Mouse (Mus musculus) megakaryocyte, embryonic 14.5 days (primary cell): ENCODE results near the gene Ces5a. TPM values are rescaled to one million over a fixed set of nuclear protein-coding genes. Genes with fewer than 3 reads are reported as not detected.

Source experiments
- H3K27me3 ChIP-seq: replicated peaks from 2 replicates; pipeline ENCODE3; 2012; ENCODE audit warnings: inconsistent platforms
- H3K36me3 ChIP-seq: replicated peaks from 2 replicates; pipeline ENCODE3; 2012; ENCODE audit warnings: low read length, inconsistent platforms, mixed read lengths
- H3K4me1 ChIP-seq: 2 replicates; pipeline ENCODE4 v1.6.1; 2012; ENCODE audit warnings: inconsistent platforms
- H3K4me3 ChIP-seq: replicated peaks from 2 replicates; pipeline ENCODE3; 2012; ENCODE audit warnings: moderate library complexity, mild to moderate bottlenecking, inconsistent platforms
- H3K9me3 ChIP-seq: 2 replicates; pipeline ENCODE4 v1.6.1; 2012; ENCODE audit warnings: inconsistent platforms
- FLI1 ChIP-seq: IDR thresholded peaks from 2 replicates; pipeline ENCODE4 v1.6.1; 2012; ENCODE audit warnings: low read length, inconsistent platforms, mixed read lengths
- GATA1 ChIP-seq: IDR thresholded peaks from 3 replicates; pipeline ENCODE4 v1.6.1; 2012; ENCODE audit warnings: mixed read lengths, low read length, inconsistent platforms, borderline replicate concordance
- polyA plus RNA-seq: library from polyadenylated mRNA; stranded (reverse); fragments of >175 nt; gene quantifications from 2 replicates; pipeline ENCODE4 v1.2.3, GENCODE M21; 2012; ENCODE audit warnings: low replicate concordance; ENCODE audit not compliant: insufficient read depth

Gene Ces5a
- polyA plus RNA-seq, result not detected in 2 replicates

DNA sequence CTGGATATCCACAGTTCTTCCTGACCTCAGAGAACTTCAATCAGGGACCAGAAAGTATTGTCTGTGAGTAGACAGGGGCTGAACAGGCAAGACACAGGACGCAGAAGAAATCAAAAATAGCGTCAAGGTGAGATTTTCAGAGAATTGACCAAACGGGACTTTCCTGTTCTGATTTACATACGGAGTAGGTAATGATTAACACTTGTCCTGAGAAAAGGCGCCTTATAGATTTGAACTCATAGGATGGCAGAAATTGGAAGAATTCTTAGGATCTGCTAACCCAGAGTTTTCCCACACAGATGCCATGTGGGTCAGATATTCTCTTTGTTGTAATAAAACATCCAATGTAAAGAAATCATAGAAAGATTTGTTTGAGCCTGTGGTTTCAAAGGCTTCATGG is at the start of gene Ces5a:
Ces5a (minus strand) TSS at position 101 of the 400 bp plus-strand sequence.
- Histone ChIP-seq H3K4me1 (no peaks in the 10 kb centered on the region), H3K27me3 (no peaks in the 10 kb centered on the region), H3K36me3 (no peaks in the 10 kb centered on the region), H3K4me3 (no peak within 1 kb of the TSS), H3K9me3 (peaks cover 34% of the 10 kb centered on the region)
- TF ChIP-seq FLI1 (no peak), GATA1 (no peak)

DNA sequence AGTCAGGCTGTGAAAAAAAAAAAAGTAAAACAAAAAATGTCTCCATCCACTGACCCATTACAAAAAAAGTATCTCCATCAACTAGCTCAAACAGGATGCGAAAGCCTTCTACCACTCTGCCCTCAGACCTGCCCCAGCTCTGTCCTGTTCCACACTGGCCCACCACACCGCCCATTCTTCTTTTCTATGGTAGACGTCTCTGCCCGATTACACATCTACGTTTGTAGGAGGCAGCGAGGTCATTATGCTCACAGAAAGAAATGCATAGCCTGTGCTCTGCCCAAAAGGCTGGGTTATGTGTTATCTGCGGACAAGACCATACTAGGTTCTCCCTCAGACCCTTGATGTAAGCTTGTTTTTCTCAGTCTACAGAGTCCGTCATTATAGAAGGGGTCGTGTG is 37.2 kb upstream of the Ces5a start:
- Histone ChIP-seq H3K9me3 (peaks cover 41% of the 10 kb centered on the region), H3K4me1 (no peaks in the 10 kb centered on the region), H3K27me3 (no peaks in the 10 kb centered on the region)

GRCm38 (mm10) chr8:93572095-93572501 is 36.5 kb upstream of the Ces5a start:
- H3K36me3 ChIP-seq, result no peaks in the 10 kb centered on the region
- no peak overlapping the region for H3K4me3 ChIP-seq
- H3K27me3 ChIP-seq, result no peaks in the 10 kb centered on the region
- H3K4me1 ChIP-seq, result no peaks in the 10 kb centered on the region
- peaks cover 48% of the 10 kb centered on the region for H3K9me3 ChIP-seq
- TF ChIP-seq FLI1 (no peak), GATA1 (no peak)

More for the DNA sequence above, 37.2 kb upstream of the Ces5a start:
- H3K36me3 ChIP-seq, result no peaks in the 10 kb centered on the region
- no peak overlapping the region for H3K4me3 ChIP-seq
- TF ChIP-seq FLI1, result no peak
- no peak for TF ChIP-seq GATA1

GRCm38 (mm10) chr8:93571369-93571985 is 35.8 kb upstream of the Ces5a start:
- Histone ChIP-seq H3K4me3 (no peak overlapping the region), H3K27me3 (no peaks in the 10 kb centered on the region), H3K9me3 (peaks cover 51% of the 10 kb centered on the region), H3K4me1 (no peaks in the 10 kb centered on the region), H3K36me3 (no peaks in the 10 kb centered on the region)
- no peak for TF ChIP-seq FLI1
- TF ChIP-seq GATA1, result no peak

DNA sequence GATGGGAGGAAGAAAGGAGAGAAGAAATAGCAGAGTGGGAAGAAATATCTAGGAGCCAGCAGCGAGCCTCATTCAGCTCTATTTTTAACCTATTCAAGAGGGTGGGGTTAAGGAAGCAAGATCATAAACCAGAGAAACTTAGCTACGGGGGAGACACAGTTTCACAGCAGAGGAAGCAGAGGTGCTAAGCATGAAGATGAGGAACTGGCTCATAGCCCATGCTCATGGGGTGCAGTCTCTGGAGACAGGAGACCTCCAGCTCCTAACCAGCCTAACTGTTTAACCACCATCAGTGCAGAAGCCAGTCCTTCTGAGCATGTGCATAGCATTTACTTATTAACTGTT is 34.5 kb upstream of the Ces5a start:
- peaks cover 55% of the 10 kb centered on the region for H3K9me3 ChIP-seq

DNA sequence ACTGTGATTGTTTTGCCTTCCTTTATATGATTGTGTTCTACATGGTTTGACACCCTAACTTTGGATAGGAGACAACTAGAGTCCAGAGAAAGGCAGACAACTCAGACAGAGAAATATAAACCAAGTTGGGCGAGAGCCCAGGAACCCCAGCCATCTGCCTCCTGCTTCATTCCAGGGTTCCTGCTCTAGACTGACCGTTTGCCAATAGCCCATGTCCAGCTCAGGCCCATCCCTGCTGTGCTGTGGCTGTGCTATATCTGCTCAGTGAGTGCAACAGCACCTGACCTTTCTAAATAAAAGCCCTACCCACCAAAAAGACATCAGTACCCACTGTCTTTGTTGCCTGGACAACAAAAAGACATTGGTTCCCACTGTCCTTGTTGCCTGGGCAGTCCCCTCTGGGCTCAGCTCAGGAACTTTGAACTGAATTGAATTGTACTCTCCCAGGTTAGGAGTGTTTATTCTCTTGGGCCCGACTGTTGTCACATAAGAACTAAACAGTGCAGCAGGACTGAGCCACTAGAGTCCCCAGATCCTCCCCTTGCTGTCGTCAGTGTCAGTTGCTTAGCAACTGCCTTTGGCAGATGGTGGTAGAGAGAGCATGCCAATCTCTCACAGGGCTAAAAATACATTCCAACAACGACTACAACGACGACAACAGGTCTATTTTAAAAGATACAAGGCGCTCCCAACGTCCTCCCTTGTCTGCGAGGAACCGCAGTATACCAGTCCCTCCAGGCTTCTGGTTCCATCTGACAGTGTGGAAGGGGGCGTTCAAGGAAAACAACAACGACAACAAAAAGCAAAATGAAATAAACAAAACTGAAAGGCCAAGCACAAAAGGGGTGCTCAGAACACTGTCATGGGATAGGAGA is 33.9 kb upstream of the Ces5a start:
- TF ChIP-seq GATA1 (no peak), FLI1 (no peak)
- H3K9me3 ChIP-seq, result peaks cover 51% of the 10 kb centered on the region
- H3K36me3 ChIP-seq, result no peaks in the 10 kb centered on the region
- H3K4me1 ChIP-seq, result no peaks in the 10 kb centered on the region
- H3K4me3 ChIP-seq, result no peak overlapping the region
- no peaks in the 10 kb centered on the region for H3K27me3 ChIP-seq

More for the DNA sequence above, 34.5 kb upstream of the Ces5a start:
- no peaks in the 10 kb centered on the region for H3K27me3 ChIP-seq
- no peak for TF ChIP-seq FLI1
- TF ChIP-seq GATA1, result no peak
- no peaks in the 10 kb centered on the region for H3K4me1 ChIP-seq
- no peak overlapping the region for H3K4me3 ChIP-seq
- no peaks in the 10 kb centered on the region for H3K36me3 ChIP-seq

DNA sequence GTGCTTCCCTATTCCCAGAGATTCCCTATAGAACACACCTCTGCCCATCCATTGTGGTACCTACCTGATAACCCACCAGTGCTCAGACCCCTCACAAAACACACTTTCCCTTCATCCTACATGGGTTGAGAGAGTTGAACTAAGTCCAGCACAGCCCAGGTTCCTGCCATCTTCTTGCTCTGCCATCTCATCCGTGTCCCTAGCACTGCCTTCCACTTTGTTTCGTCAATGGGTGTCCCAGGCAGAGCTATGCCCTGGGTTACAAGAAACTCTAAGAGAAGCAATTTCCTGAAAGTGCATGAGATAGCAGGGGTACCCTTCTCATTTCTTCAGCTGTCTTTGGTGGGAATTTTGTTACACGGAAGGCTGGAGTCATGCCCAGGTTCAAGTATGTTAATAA is 33.0 kb upstream of the Ces5a start:
- TF ChIP-seq GATA1, result no peak
- no peak for TF ChIP-seq FLI1
- H3K9me3 ChIP-seq, result peaks cover 53% of the 10 kb centered on the region
- H3K36me3 ChIP-seq, result no peaks in the 10 kb centered on the region
- no peaks in the 10 kb centered on the region for H3K4me1 ChIP-seq
- no peak overlapping the region for H3K4me3 ChIP-seq
- H3K27me3 ChIP-seq, result no peaks in the 10 kb centered on the region

DNA sequence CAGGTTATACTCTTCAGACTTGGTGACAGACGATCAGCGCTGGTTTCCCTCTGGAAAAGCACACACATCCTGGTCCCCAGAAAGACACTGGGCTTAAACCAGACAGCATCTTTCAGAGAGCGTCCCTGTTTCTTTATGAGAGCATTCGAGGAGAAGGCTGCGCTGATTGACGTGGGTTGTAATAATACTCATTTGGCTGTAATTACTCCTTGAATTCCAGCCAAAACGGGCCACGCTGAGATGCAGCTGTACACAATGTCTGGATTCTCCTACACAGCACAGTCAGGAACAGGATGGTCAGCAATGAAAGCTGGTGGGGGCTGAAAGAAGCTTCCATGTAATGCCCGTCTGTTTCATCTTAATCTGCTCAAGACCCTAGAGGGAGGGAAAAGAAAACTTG is 31.5 kb upstream of the Ces5a start:
- Histone ChIP-seq H3K9me3 (peaks cover 59% of the 10 kb centered on the region), H3K4me1 (no peaks in the 10 kb centered on the region), H3K4me3 (no peak overlapping the region), H3K36me3 (no peaks in the 10 kb centered on the region), H3K27me3 (no peaks in the 10 kb centered on the region)
- TF ChIP-seq GATA1, result no peak
- no peak for TF ChIP-seq FLI1

GRCm38 (mm10) chr8:93564634-93565033 is 29.0 kb upstream of the Ces5a start:
- H3K27me3 ChIP-seq, result no peaks in the 10 kb centered on the region
- H3K36me3 ChIP-seq, result no peaks in the 10 kb centered on the region
- H3K4me1 ChIP-seq, result no peaks in the 10 kb centered on the region
- H3K9me3 ChIP-seq, result peaks cover 52% of the 10 kb centered on the region
- H3K4me3 ChIP-seq, result no peak overlapping the region
- TF ChIP-seq GATA1 (no peak), FLI1 (no peak)

DNA sequence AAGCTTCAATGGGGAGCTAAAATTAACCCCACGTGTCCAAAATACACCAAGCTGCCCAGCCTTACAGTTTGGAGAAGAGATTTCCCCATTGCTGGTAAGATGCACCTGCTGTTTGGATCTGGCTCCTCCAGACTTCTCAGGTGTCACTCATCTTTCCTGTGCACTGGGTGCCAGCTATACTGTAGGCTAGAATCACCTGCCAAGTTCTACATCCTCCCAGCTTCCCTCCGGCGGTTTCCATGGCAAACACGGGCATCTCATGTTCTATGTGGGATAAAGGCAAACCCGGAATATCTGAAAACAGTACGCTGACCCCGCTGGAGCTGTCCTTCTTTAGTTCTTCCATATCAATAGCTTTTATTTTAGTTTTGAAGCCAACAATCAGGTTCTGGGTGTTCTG is 27.9 kb upstream of the Ces5a start:
- Histone ChIP-seq H3K4me1 (no peaks in the 10 kb centered on the region), H3K9me3 (peaks cover 45% of the 10 kb centered on the region), H3K36me3 (no peaks in the 10 kb centered on the region), H3K4me3 (no peak overlapping the region), H3K27me3 (no peaks in the 10 kb centered on the region)
- TF ChIP-seq GATA1 (no peak), FLI1 (no peak)
